Mouse (Mus musculus) MEL (cell line): Measurements from ENCODE around the gene Lsmem1. TPM values are rescaled to one million over a fixed set of nuclear protein-coding genes. Genes with fewer than 3 reads are reported as not detected.
A peak's percentile ranks its signal among the peaks of the same experiment; 100 is the strongest.

Experiments used
- DNase-seq: peaks from one replicate; pipeline ENCODE4 v3.0.0; 2011; ENCODE audit warnings: low read depth, low spot score
- H3K27ac ChIP-seq: 2 replicates; pipeline ENCODE4 v1.5.1; 2012; ENCODE audit warnings: low read depth, mild to moderate bottlenecking, control low read depth, low read length, moderate library complexity; ENCODE audit not compliant: control insufficient read depth
- H3K27me3 ChIP-seq, 2 experiments: fragments of 150-350 bp in 1 of 2; sonication (generic) in 1 of 2; 2 replicates each; pipeline ENCODE4 v1.6.1; 2012; ENCODE audit warnings: low read length in 2 of 2, mild to moderate bottlenecking in 2 of 2, improper control_type of control experiment in 1 of 2, moderate library complexity in 1 of 2; ENCODE audit not compliant: insufficient read depth in 2 of 2, control insufficient read depth in 1 of 2
- H3K36me3 ChIP-seq, 2 experiments: 2 replicates each; pipeline ENCODE4 v1.6.1; 2012 to 2014; ENCODE audit warnings: low read length in 2 of 2, improper control_type of control experiment in 1 of 2, inconsistent platforms in 1 of 2, mild to moderate bottlenecking in 1 of 2; ENCODE audit not compliant: insufficient read depth in 2 of 2, control insufficient read depth in 1 of 2
- H3K4me1 ChIP-seq, 2 experiments: fragments of 150-350 bp in 1 of 2; sonication (generic) in 1 of 2; 2 replicates each; pipeline ENCODE4 v1.6.1; 2012; ENCODE audit warnings: low read length in 2 of 2, improper control_type of control experiment in 1 of 2, mild to moderate bottlenecking in 1 of 2; ENCODE audit not compliant: insufficient read depth in 2 of 2, control insufficient read depth in 1 of 2
- H3K4me3 ChIP-seq, 2 experiments: fragments of 150-350 bp in 1 of 2; sonication (generic) in 1 of 2; 2 replicates each; pipeline ENCODE4 v1.5.1; 2012; ENCODE audit warnings: low read depth in 2 of 2, low read length in 2 of 2, mild to moderate bottlenecking in 2 of 2, moderate library complexity in 2 of 2, control low read depth in 1 of 2, improper control_type of control experiment in 1 of 2; ENCODE audit not compliant: control insufficient read depth in 1 of 2, insufficient read depth in 1 of 2
- H3K79me2 ChIP-seq: 2 replicates; pipeline ENCODE4 v1.6.1; 2012; ENCODE audit warnings: mild to moderate bottlenecking, low read length, moderate library complexity; ENCODE audit not compliant: control insufficient read depth, poor library complexity, insufficient read depth
- H3K9ac ChIP-seq: 2 replicates; pipeline ENCODE4 v1.6.1; 2012; ENCODE audit warnings: low read depth, mild to moderate bottlenecking, control low read depth, low read length, moderate library complexity; ENCODE audit not compliant: control insufficient read depth, poor library complexity, severe bottlenecking
- H3K9me3 ChIP-seq: fragments of 150-350 bp; sonication (generic); replicated peaks from 2 replicates; pipeline ENCODE4 v1.6.1; 2012; ENCODE audit warnings: mild to moderate bottlenecking, low read length, improper control_type of control experiment, moderate library complexity; ENCODE audit not compliant: insufficient read depth
- BHLHE40 ChIP-seq: IDR thresholded peaks from 2 replicates; pipeline ENCODE4 v1.6.1; 2012; ENCODE audit warnings: low read depth, mild to moderate bottlenecking, inconsistent platforms, low read length, improper control_type of control experiment, borderline replicate concordance
- CHD2 ChIP-seq: IDR thresholded peaks from 2 replicates; pipeline ENCODE4 v1.6.1; 2011; ENCODE audit warnings: low read length, improper control_type of control experiment
- CTCF ChIP-seq, 3 experiments: IDR thresholded peaks in 2 of 3; conservative IDR thresholded peaks in 1 of 3; 2 replicates each; pipeline ENCODE4 v1.5.1; 2011 to 2012; ENCODE audit warnings: low read length in 3 of 3, low read depth in 2 of 3, mild to moderate bottlenecking in 2 of 3, improper control_type of control experiment in 1 of 3, inconsistent platforms in 1 of 3, mixed read lengths in 1 of 3, moderate library complexity in 1 of 3; ENCODE audit not compliant: control insufficient read depth in 1 of 3, insufficient read depth in 1 of 3, poor library complexity in 1 of 3, severe bottlenecking in 1 of 3
- E2F4 ChIP-seq: IDR thresholded peaks from 2 replicates; pipeline ENCODE4 v1.6.1; 2011; ENCODE audit warnings: low read depth, low read length, improper control_type of control experiment, borderline replicate concordance
- EP300 ChIP-seq, 2 experiments: IDR thresholded peaks; 2 replicates each; pipeline ENCODE4 v1.6.1; 2011; ENCODE audit warnings: improper control_type of control experiment in 2 of 2, low read length in 2 of 2, low read depth in 1 of 2, mild to moderate bottlenecking in 1 of 2
- ETS1 ChIP-seq: IDR thresholded peaks from 2 replicates; pipeline ENCODE4 v1.6.1; 2012; ENCODE audit warnings: low read depth, mild to moderate bottlenecking, inconsistent platforms, low read length, improper control_type of control experiment, moderate library complexity
- GABPA ChIP-seq: IDR thresholded peaks from 2 replicates; pipeline ENCODE4 v1.6.1; 2012; ENCODE audit warnings: low read depth, mild to moderate bottlenecking, inconsistent platforms, low read length, improper control_type of control experiment, moderate library complexity
- GATA1 ChIP-seq: IDR thresholded peaks from 2 replicates; pipeline ENCODE4 v1.6.1; 2011; ENCODE audit warnings: low read depth, low read length, improper control_type of control experiment
- HCFC1 ChIP-seq: IDR thresholded peaks from 2 replicates; pipeline ENCODE4 v1.6.1; 2012; ENCODE audit warnings: low read depth, mild to moderate bottlenecking, inconsistent platforms, low read length, improper control_type of control experiment, moderate library complexity
- JUND ChIP-seq: IDR thresholded peaks from 2 replicates; pipeline ENCODE4 v1.6.1; 2011; ENCODE audit warnings: low read depth, mild to moderate bottlenecking, improper control_type of control experiment, low read length
- KAT2A ChIP-seq: conservative IDR thresholded peaks from 2 replicates; pipeline ENCODE4 v1.6.1; 2012; ENCODE audit warnings: low read depth, low read length, improper control_type of control experiment, inconsistent platforms
- MAFK ChIP-seq: IDR thresholded peaks from 2 replicates; pipeline ENCODE4 v1.6.1; 2011; ENCODE audit warnings: low read depth, mild to moderate bottlenecking, low read length, improper control_type of control experiment, borderline replicate concordance
- MAZ ChIP-seq: IDR thresholded peaks from 2 replicates; pipeline ENCODE4 v1.6.1; 2012; ENCODE audit warnings: low read depth, mild to moderate bottlenecking, inconsistent platforms, low read length, improper control_type of control experiment
- MEF2A ChIP-seq: IDR thresholded peaks from 2 replicates; pipeline ENCODE4 v1.6.1; 2014; ENCODE audit warnings: low read depth, mild to moderate bottlenecking, inconsistent platforms, low read length, improper control_type of control experiment; ENCODE audit not compliant: poor library complexity, insufficient replicate concordance, severe bottlenecking; ENCODE audit errors: extremely low read depth
- NELFE ChIP-seq: IDR thresholded peaks from 2 replicates; pipeline ENCODE4 v1.6.1; 2011; ENCODE audit warnings: low read depth, low read length, improper control_type of control experiment
- POLR2A ChIP-seq, 2 experiments: IDR thresholded peaks; 2 replicates each; pipeline ENCODE4 v1.6.1; 2011 to 2012; ENCODE audit warnings: low read length in 2 of 2, mild to moderate bottlenecking in 2 of 2, control low read depth in 1 of 2, improper control_type of control experiment in 1 of 2, low read depth in 1 of 2, moderate library complexity in 1 of 2; ENCODE audit not compliant: control insufficient read depth in 1 of 2, insufficient read depth in 1 of 2, poor library complexity in 1 of 2
- POLR2AphosphoS2 ChIP-seq: IDR thresholded peaks from 2 replicates; pipeline ENCODE4 v1.6.1; 2011; ENCODE audit warnings: low read length, improper control_type of control experiment
- RAD21 ChIP-seq: IDR thresholded peaks from 2 replicates; pipeline ENCODE4 v1.6.1; 2011; ENCODE audit warnings: mild to moderate bottlenecking, low read depth, low read length, improper control_type of control experiment
- RCOR1 ChIP-seq: IDR thresholded peaks from 2 replicates; pipeline ENCODE4 v1.6.1; 2012; ENCODE audit warnings: low read depth, mild to moderate bottlenecking, inconsistent platforms, low read length, improper control_type of control experiment
- SIN3A ChIP-seq: IDR thresholded peaks from 2 replicates; pipeline ENCODE4 v1.6.1; 2012; ENCODE audit warnings: low read length, improper control_type of control experiment, inconsistent platforms
- SMC3 ChIP-seq: IDR thresholded peaks from 2 replicates; pipeline ENCODE4 v1.6.1; 2011; ENCODE audit warnings: low read depth, low read length, improper control_type of control experiment
- TAL1 ChIP-seq: IDR thresholded peaks from 2 replicates; pipeline ENCODE4 v1.6.1; 2012; ENCODE audit warnings: mild to moderate bottlenecking, inconsistent platforms, low read length, moderate library complexity, mixed read lengths
- TBP ChIP-seq: IDR thresholded peaks from 2 replicates; pipeline ENCODE4 v1.8.0; 2011; ENCODE audit warnings: low read depth, low read length, improper control_type of control experiment
- TCF12 ChIP-seq: IDR thresholded peaks from 2 replicates; pipeline ENCODE4 v1.6.1; 2014; ENCODE audit warnings: low read depth, mild to moderate bottlenecking, inconsistent platforms, low read length, improper control_type of control experiment, moderate library complexity
- UBTF ChIP-seq: IDR thresholded peaks from 2 replicates; pipeline ENCODE4 v1.6.1; 2012; ENCODE audit warnings: low read depth, mild to moderate bottlenecking, inconsistent platforms, low read length, improper control_type of control experiment, moderate library complexity, borderline replicate concordance; ENCODE audit not compliant: insufficient read depth
- ZC3H11A ChIP-seq: IDR thresholded peaks from 2 replicates; pipeline ENCODE4 v1.6.1; 2012; ENCODE audit warnings: low read depth, mild to moderate bottlenecking, inconsistent platforms, low read length, improper control_type of control experiment
- polyA plus RNA-seq, 2 experiments: library from polyadenylated mRNA; stranded (reverse) in 1 of 2; unstranded in 1 of 2; fragments of >175 nt in 1 of 2; fragments of >200 nt in 1 of 2; gene quantifications; 2 replicates each; pipeline versions ENCODE4 v1.2.1 to v1.2.4; 2012; ENCODE audit warnings: low replicate concordance in 2 of 2, low read depth in 1 of 2; ENCODE audit not compliant: insufficient read length in 2 of 2, insufficient read depth in 1 of 2, missing spikeins in 1 of 2
- total RNA-seq: library from RNA; depleted of rRNA; stranded (reverse); fragments of 300-350 nt; gene quantifications from 2 replicates; pipeline ENCODE4 v1.2.3, GENCODE M21; 2012

The Lsmem1 gene
- total and polyA plus RNA-seq, 3 experiments = 0.14 TPM; not detected in 2

GRCm38 (mm10) chr12:40169675-40170074 lies 29.6 kb downstream of the Lsmem1 start:
- Histone ChIP-seq H3K4me3 (no peak overlapping the region), H3K27ac (no peak overlapping the region), H3K9ac (no peak overlapping the region)
- peak in 1 of 2 experiments; percentile 48; a peak in 1 of 4 replicates for TF ChIP-seq EP300 (IDR thresholded peaks at IDR 0.05; ENCODE audit: low read depth in 1 of 2, low read length in 2 of 2)
- TF ChIP-seq MAZ = no peak
- TF ChIP-seq SMC3 = peak; percentile 51
- peak in 2 of 3 experiments; percentile 10 to 39; a peak in 2 of 6 replicates for TF ChIP-seq CTCF (IDR thresholded peaks at IDR 0.05 in 2 of 3, conservative IDR thresholded peaks at IDR 0.05 in 1 of 3; ENCODE audit: control insufficient read depth in 1 of 3, insufficient read depth in 1 of 3, low read depth in 2 of 3, low read length in 3 of 3, poor library complexity in 1 of 3, severe bottlenecking in 1 of 3)
- TF ChIP-seq, all 39 proteins: peak for 3
- no peaks in the 10 kb centered on the region for H3K27me3 ChIP-seq
- peaks cover 0 to 12% of the 10 kb centered on the region in 2 experiments; a peak in 2 of 4 replicates for H3K36me3 ChIP-seq
- H3K9me3 ChIP-seq = no peaks in the 10 kb centered on the region
- peak; percentile 33 for DNase-seq
- H3K4me1 ChIP-seq = peaks cover 2 to 12% of the 10 kb centered on the region in 2 experiments
- no peaks in the 10 kb centered on the region for H3K79me2 ChIP-seq

- H3K9ac ChIP-seq = no peak overlapping the region
These were observed 34.7 kb downstream of the Lsmem1 start for GRCm38 (mm10) chr12:40164621-40165020.

GRCm38 (mm10) chr12:40160777-40161176 lies 38.5 kb downstream of the Lsmem1 start:
- Histone ChIP-seq H3K4me3 (no peak overlapping the region), H3K9ac (no peak overlapping the region), H3K9me3 (no peaks in the 10 kb centered on the region), H3K79me2 (no peaks in the 10 kb centered on the region), H3K27me3 (no peaks in the 10 kb centered on the region), H3K27ac (no peak overlapping the region), H3K36me3 (no peaks in the 10 kb centered on the region), H3K4me1 (no peaks in the 10 kb centered on the region)
- no peak for TF ChIP-seq UBTF
- TF ChIP-seq RAD21 = no peak
- TF ChIP-seq TCF12 = no peak
- TF ChIP-seq ETS1 = no peak
- no peak for TF ChIP-seq GABPA
- no peak for TF ChIP-seq MEF2A
- no peak for TF ChIP-seq RCOR1
- no peak for DNase-seq

More at GRCm38 (mm10) chr12:40164621-40165020, 34.7 kb downstream of the Lsmem1 start:
- DNase-seq = peak; percentile 65
- H3K36me3 ChIP-seq = peaks cover 0 to 4% of the 10 kb centered on the region in 2 experiments; a peak in 2 of 4 replicates
- TF ChIP-seq GABPA (no peak), ZC3H11A (peak; percentile 99), MEF2A (no peak), KAT2A (no peak), TAL1 (no peak), SIN3A (peak; percentile 39; the same call in 1 of the 2 replicates), GATA1 (no peak), MAFK (no peak), POLR2AphosphoS2 (no peak), HCFC1 (no peak), CHD2 (no peak), JUND (no peak), RCOR1 (no peak), RAD21 (peak; percentile 97), MAZ (no peak), CTCF (IDR thresholded peaks at IDR 0.05 in 2 of 3, conservative IDR thresholded peaks at IDR 0.05 in 1 of 3; ENCODE audit: control insufficient read depth in 1 of 3, insufficient read depth in 1 of 3, low read depth in 2 of 3, low read length in 3 of 3, poor library complexity in 1 of 3, severe bottlenecking in 1 of 3) (peak in 2 of 3 experiments; percentile 64 to 92; a peak in 4 of 6 replicates), SMC3 (peak; percentile 99), NELFE (no peak), E2F4 (no peak), POLR2A (IDR thresholded peaks at IDR 0.05; ENCODE audit: control insufficient read depth in 1 of 2, insufficient read depth in 1 of 2, low read depth in 1 of 2, low read length in 2 of 2, poor library complexity in 1 of 2) (no peak), TBP (no peak), BHLHE40 (no peak)
- no peaks in the 10 kb centered on the region for H3K79me2 ChIP-seq
- no peak overlapping the region for H3K27ac ChIP-seq
- H3K4me3 ChIP-seq = no peak overlapping the region
- peaks cover 0 to 2% of the 10 kb centered on the region in 2 experiments; a peak in 1 of 4 replicates for H3K4me1 ChIP-seq
- H3K27me3 ChIP-seq = no peaks in the 10 kb centered on the region
- no peaks in the 10 kb centered on the region for H3K9me3 ChIP-seq
